In genomic region chr6:93909976-93910375, GRCm38 (mm10) we compare ENCODE assay signal across 19 mouse cellular contexts.
DNase-seq lines count a peak whose midpoint lies in the region; ATAC-seq lines count a peak whose summit lies in the region.
"Had no signal": no experiment of that assay in that cellular context is flagged by ENCODE, and none has a peak within 500 bp of the region (broad histone marks: within the 10 kb centered on the region; RNA-seq: fewer than 3 reads in every experiment).

No protein-coding gene starts in this region.

- peak overlapping the region; percentile 4; the same call in 1 of the 2 replicates for H3K9ac ChIP-seq in hindbrain, embryonic 13.5 days
- no peak overlapping the region for H3K9ac ChIP-seq in midbrain, embryonic 14.5 days (replicated peaks; ENCODE audit: low read length)
- H3K9ac ChIP-seq: intestine, embryonic 15.5 days; limb, embryonic 15.5 days had no signal

- no peaks in the 10 kb centered on the region for H3K36me3 ChIP-seq in hindbrain, embryonic 13.5 days
- no peaks in the 10 kb centered on the region for H3K36me3 ChIP-seq in midbrain, embryonic 14.5 days (ENCODE audit: control insufficient read depth, insufficient read depth, low read length)
- H3K36me3 ChIP-seq: embryonic facial prominence, embryonic 10.5 days; intestine, embryonic 15.5 days; limb, embryonic 15.5 days had no signal

- H3K4me2 ChIP-seq in hindbrain, embryonic 13.5 days = peak overlapping the region; percentile 78
- peak overlapping the region; percentile 65 for H3K4me2 ChIP-seq in midbrain, embryonic 14.5 days (ENCODE audit: low read length)
- H3K4me2 ChIP-seq: intestine, embryonic 15.5 days; limb, embryonic 15.5 days had no signal

- DNase-seq in heart, adult 11 months = peak; percentile 61
- no peak for DNase-seq in heart, adult 18-20 months
- DNase-seq in midbrain, embryonic 14.5 days = no peak
- DNase-seq in spleen, adult 12 weeks (ENCODE audit: low spot score) = no peak
- no peak for DNase-seq in frontal cortex, postnatal 25 days (ENCODE audit: low spot score in 2 of 2)
- no peak for DNase-seq in embryo, embryonic 10 days (ENCODE audit: low spot score)
- DNase-seq in layer of hippocampus, adult 9-10 months (ENCODE audit: low spot score) = no peak
- DNase-seq: adrenal gland, postnatal 25 days; cerebellum, postnatal 25 days; heart, postnatal 14 days; lung, adult 18-20 months; lung, postnatal 36 days; right cerebral cortex, postnatal 4 days; thymus, adult 2 months had no signal

- 72% methylated on average over 4 of the region's 4 CpGs for WGBS in hindbrain, embryonic 13.5 days
- WGBS in midbrain, embryonic 14.5 days = 71% methylated on average over 4 of the region's 4 CpGs

- H3K4me3 ChIP-seq in hindbrain, embryonic 13.5 days = no peak overlapping the region
- H3K4me3 ChIP-seq in midbrain, embryonic 14.5 days (replicated peaks; ENCODE audit: low read depth, low read length) = peak overlapping the region; percentile 57
- H3K4me3 ChIP-seq: erythroblast, embryonic 14.5 days; intestine, embryonic 15.5 days; limb, embryonic 15.5 days had no signal

- H3K9me3 ChIP-seq in hindbrain, embryonic 13.5 days = no peaks in the 10 kb centered on the region
- no peaks in the 10 kb centered on the region for H3K9me3 ChIP-seq in midbrain, embryonic 14.5 days (ENCODE audit: control insufficient read depth, low read length)
- H3K9me3 ChIP-seq: embryonic facial prominence, embryonic 10.5 days; intestine, embryonic 15.5 days; limb, embryonic 15.5 days had no signal

- H3K27me3 ChIP-seq in hindbrain, embryonic 13.5 days = no peaks in the 10 kb centered on the region
- no peaks in the 10 kb centered on the region for H3K27me3 ChIP-seq in midbrain, embryonic 14.5 days (ENCODE audit: control insufficient read depth, insufficient read depth, low read length)
- H3K27me3 ChIP-seq: intestine, embryonic 15.5 days; limb, embryonic 15.5 days had no signal

- ATAC-seq in hindbrain, embryonic 13.5 days (ENCODE audit: low FRiP score) = no peak
- ATAC-seq in midbrain, embryonic 14.5 days (ENCODE audit: low FRiP score, low TSS enrichment) = no peak
- ATAC-seq: intestine, embryonic 15.5 days had no signal

- H3K27ac ChIP-seq in hindbrain, embryonic 13.5 days = no peak overlapping the region
- no peak overlapping the region for H3K27ac ChIP-seq in midbrain, embryonic 14.5 days (replicated peaks; ENCODE audit: low read depth, low read length)
- H3K27ac ChIP-seq: intestine, embryonic 15.5 days; limb, embryonic 15.5 days had no signal

- H3K4me1 ChIP-seq in hindbrain, embryonic 13.5 days (replicated peaks) = peaks cover 42% of the 10 kb centered on the region
- H3K4me1 ChIP-seq in midbrain, embryonic 14.5 days (ENCODE audit: control insufficient read depth, insufficient read depth, low read length) = peaks cover 28% of the 10 kb centered on the region
